Mouse (Mus musculus): ENCODE measurements around the gene Kank2. TPM values are rescaled to one million over a fixed set of nuclear protein-coding genes. Genes with fewer than 3 reads are reported as not detected.
A peak's percentile ranks its signal among the peaks of the same experiment; 100 is the strongest.
"Not testable (repeated sequence)": the region's sequence is repeated elsewhere in the genome, so short reads cannot be mapped to it uniquely, and the experiment has no call there.

Gene Kank2
- total RNA-seq, 1 experiment from 2014 or later = not detected

- ATAC-seq (replicated peaks; ENCODE audit: insufficient number of reproducible peaks, low FRiP score, low TSS enrichment, poor library complexity, severe bottlenecking) = no peak
Measured at GRCm38 (mm10) chr9:21820183-21820582, 21.6 kb upstream of the Kank2 start.

DNA sequence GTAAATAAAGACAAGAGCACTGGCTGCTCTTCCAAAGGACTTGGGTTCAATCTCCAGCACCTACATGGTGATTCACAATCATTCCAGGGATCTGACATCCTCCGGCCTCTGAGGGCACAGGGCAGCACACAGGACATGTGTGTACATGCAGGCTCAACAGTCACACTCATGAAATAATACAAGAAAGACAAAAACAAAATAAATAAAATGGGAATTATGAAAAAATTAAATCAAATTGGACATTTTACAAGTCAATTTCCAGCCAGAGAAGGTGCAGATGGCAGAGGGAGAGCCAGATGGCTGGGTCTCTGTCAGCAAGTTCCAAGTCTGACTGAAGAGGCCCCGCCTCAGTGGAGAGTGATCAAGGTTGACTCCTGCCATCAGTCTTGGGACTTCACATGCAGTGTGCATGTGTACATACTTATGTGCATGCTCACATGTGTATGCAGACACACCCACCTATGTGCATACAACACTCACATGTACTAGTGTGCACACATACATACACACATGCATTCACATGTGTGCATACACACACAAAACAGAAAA is 20.7 kb upstream of the Kank2 start:
- ATAC-seq (replicated peaks; ENCODE audit: insufficient number of reproducible peaks, low FRiP score, low TSS enrichment, poor library complexity, severe bottlenecking) = no peak

DNA sequence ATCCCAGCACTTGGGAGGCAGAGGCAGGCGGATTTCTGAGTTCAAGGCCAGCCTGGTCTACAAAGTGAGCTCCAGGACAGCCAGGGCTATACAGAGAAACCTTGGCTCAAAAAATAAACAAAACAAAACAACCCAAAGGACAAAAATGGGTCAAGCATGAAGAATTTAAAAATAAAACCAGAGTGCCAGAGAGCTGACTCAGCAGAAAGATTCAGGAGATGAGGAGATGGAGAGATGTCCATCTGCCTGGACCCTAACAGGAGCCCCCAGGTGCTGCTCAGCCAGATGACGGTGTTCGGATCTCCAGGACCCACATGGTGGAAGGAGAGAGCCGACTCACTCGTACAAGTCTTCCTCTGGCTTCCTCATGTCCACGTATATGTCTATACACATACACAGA is 20.0 kb upstream of the Kank2 start:
- no peak for ATAC-seq (replicated peaks; ENCODE audit: insufficient number of reproducible peaks, low FRiP score, low TSS enrichment, poor library complexity, severe bottlenecking)

GRCm38 (mm10) chr9:21818125-21818524 is 19.6 kb upstream of the Kank2 start:
- ATAC-seq (replicated peaks; ENCODE audit: insufficient number of reproducible peaks, low FRiP score, low TSS enrichment, poor library complexity, severe bottlenecking) = no peak

DNA sequence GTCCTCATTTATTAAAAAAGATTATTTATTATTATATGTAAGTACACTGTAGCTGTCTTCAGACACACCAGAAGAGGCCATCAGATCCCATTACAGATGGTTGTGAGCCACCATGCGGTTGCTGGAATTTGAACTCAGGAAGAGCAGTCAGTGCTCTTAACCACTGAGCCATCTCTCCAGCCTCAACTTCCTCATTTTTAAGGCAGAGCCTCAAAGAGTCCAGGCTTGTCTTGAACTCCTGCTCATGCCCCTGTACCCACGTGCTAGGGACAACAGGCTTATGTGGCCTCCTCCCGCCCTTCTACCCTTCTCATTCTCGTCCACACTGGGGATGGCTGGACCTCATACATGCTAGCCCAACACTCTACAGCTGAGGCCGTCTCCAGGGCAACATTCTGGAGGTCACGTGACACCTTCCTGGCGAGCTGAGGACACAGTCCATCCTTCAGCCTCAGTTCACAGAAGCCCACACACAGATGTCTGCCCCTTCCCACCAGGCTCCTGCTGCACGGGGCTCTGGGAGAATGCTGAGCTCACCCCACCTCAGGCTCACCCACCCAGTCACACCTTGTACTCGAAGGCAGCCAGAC is 18.3 kb upstream of the Kank2 start:
- ATAC-seq (replicated peaks; ENCODE audit: insufficient number of reproducible peaks, low FRiP score, low TSS enrichment, poor library complexity, severe bottlenecking) = peak; percentile 30; the same call in 1 of the 2 replicates

- no peak for ATAC-seq (replicated peaks; ENCODE audit: insufficient number of reproducible peaks, low FRiP score, low TSS enrichment, poor library complexity, severe bottlenecking)
Measured at GRCm38 (mm10) chr9:21811170-21811569, 12.6 kb upstream of the Kank2 start.

- no peak for ATAC-seq (replicated peaks; ENCODE audit: insufficient number of reproducible peaks, low FRiP score, low TSS enrichment, poor library complexity, severe bottlenecking)
Measured at GRCm38 (mm10) chr9:21808561-21808960, 10.0 kb upstream of the Kank2 start.

DNA sequence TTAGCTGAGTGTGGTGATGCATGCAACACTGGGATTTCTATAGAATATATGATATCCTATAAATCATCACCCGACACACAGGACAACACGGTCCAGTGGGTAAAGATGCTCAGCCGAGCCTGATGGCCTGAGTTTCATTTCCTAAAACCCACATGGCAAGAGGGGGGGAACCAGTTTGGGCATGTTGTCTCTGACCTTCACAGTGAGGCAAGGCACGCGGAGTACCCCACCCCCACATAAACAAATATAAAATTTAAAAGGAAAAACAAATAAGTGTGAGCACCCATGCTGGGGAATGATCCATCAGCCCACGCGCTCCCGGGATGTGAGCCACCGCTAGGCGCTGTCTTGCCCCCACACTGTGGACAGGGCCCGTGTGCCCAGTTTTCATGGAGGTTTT is 8.4 kb upstream of the Kank2 start:
- ATAC-seq (replicated peaks; ENCODE audit: insufficient number of reproducible peaks, low FRiP score, low TSS enrichment, poor library complexity, severe bottlenecking) = no peak

- ATAC-seq (replicated peaks; ENCODE audit: insufficient number of reproducible peaks, low FRiP score, low TSS enrichment, poor library complexity, severe bottlenecking) = no peak
Measured at GRCm38 (mm10) chr9:21806363-21806762, 7.8 kb upstream of the Kank2 start.

DNA sequence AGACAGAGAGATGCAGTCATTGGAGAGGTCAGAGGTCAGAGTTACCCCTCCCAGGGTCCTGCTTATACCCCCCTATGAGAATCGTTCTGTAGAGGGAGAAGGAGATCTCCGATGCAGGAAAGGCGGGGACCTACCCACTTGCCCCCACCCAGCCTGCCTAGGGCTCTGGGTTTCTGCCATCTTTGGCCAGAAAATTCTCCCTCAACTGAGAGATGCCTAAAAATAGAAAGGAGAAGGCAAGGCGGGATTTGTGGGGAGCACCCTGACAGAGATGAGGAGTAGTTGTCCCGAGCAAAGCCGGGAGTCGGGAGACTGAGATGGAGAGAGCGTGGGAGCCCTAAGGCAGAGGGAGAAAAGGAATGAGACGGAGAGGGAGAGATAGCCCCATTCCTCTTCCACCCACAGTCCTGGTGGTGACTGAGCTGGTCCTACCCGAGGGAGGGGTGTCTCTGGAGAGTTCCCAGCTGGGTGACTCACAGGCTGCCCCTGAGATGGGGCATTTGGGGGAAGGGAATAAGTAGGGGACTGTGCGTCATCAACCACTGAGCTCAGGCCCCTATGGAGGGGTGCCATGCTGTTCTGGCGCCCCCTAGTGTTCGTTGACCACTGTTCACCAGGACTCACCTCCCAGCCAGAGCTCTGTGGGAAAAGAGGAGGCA is 5.6 kb upstream of the Kank2 start:
- ATAC-seq (replicated peaks; ENCODE audit: insufficient number of reproducible peaks, low FRiP score, low TSS enrichment, poor library complexity, severe bottlenecking) = peak; percentile 84

DNA sequence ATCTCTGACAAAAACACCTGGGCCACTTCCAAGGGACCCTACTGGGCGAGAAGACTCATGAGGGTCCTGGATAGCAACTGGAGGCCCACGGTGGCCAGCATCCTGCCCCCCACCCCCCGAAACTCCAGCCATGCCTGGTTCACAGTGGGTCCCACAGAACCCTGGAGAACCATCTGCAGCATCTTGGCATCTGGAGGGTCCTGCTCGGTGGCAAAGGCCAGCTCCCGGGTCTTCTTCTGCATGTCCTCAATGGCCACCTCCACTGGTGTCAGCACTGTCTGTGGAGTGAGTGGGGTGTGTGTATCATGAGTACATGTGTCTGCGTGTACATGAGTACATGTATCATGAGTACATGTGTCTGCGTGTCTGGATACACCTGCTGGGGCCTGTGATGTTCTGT is 3.0 kb upstream of the Kank2 start:
- ATAC-seq (replicated peaks; ENCODE audit: insufficient number of reproducible peaks, low FRiP score, low TSS enrichment, poor library complexity, severe bottlenecking) = no peak

DNA sequence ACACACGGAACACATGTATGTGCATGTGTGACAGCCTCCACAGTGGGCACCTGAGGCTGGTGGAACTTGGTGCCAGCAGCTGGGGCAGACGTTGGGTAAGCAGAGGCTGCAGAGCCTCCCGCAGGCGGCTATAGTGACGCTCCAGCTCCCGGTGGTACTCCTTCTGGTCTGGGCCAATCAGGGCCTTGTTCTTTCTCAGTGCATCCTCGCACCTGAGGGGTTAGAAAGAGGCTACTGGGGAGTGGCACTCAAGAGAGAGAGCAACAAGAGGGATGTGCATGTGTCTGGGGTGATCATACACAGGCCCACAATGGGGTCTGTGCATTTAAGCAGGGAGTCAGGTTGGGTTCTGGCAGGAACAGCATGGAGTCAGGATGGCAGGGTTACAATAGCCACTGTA is 2.6 kb upstream of the Kank2 start:
- ATAC-seq (replicated peaks; ENCODE audit: insufficient number of reproducible peaks, low FRiP score, low TSS enrichment, poor library complexity, severe bottlenecking) = no peak

DNA sequence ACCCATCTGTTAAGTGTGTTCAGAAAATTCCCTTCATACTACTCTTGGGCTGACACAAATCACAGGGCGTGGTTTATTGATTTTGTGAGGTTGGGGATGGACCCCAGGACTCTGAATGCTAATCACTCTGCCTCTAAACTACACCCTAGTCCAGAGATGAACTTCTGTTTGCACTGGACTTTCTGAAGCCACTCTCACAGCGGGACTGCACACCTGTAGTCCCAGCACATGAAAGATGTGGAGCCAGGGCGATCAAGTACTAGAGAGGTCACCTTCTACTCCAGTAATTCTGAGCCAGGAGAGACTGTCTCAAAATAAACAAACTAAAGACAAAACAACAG is 436 bp upstream of the Kank2 start:
- ATAC-seq (replicated peaks; ENCODE audit: insufficient number of reproducible peaks, low FRiP score, low TSS enrichment, poor library complexity, severe bottlenecking) = no peak

DNA sequence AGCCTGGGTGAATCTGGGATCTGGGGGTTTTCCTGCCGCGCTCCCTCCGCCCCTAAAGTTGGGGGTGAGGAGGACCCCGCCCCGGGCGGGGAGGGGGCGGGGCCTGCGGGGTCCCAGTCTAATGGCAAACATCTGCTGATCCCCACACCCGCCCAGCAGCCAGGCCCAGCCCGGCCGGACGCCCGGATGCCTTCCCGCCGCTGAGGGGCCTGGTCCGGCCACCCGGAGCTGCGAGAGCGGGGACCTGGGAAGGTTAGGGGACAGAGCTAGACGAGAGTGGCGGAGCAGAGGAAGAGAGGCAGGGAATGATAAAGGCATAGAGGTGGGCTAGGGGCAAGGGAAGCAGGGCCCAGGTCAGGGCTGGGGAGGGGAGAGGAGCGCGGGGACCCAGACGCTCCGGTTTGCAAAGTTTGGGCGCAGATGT is 611 bp downstream of the Kank2 start:
- 0 out of 2 replicates have a peak, but pooled peaks have one; percentile 11 for ATAC-seq (replicated peaks; ENCODE audit: insufficient number of reproducible peaks, low FRiP score, low TSS enrichment, poor library complexity, severe bottlenecking)

DNA sequence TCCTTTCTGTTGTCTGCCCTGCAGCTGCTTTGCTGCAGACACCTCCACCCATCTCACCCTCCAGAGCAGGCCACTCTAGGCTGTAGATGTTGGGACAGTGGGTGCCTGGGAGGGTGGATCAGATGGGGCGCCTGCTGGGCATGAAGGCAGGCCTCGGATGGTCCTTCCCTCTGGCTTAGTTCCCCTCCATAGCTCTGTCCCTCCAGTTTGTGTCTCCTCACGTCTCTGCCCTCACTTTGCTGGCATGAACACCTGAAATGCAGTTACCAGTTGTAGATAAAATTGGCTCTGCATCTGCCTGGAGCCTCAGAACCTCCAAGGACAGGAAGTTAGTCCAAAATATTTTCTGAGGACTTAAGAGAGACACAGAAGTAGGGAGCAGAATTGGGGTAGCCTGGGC is 1.6 kb downstream of the Kank2 start:
- ATAC-seq (replicated peaks; ENCODE audit: insufficient number of reproducible peaks, low FRiP score, low TSS enrichment, poor library complexity, severe bottlenecking) = no peak

GRCm38 (mm10) chr9:21796259-21796658 is 2.3 kb downstream of the Kank2 start:
- no peak for ATAC-seq (replicated peaks; ENCODE audit: insufficient number of reproducible peaks, low FRiP score, low TSS enrichment, poor library complexity, severe bottlenecking)

DNA sequence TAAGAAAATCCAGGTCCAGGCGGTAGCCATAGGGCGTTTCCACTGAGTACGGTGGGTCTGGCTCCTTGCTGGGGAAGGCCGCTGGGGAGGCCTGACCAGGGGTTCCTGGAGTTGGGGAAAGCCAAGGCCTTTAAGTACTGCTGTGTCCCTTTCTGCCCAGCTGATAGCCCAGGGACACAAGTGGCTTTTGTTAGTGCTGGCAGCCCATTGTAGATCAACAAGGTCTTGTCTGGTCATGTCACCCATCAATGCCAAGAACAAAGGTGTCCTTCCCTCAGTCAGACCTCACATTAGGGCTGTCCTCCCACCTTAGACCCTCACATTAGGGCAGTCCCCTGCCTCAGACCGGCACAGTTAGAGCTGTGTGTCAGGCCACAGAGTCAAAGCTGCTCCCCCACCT is 3.0 kb downstream of the Kank2 start:
- ATAC-seq (replicated peaks; ENCODE audit: insufficient number of reproducible peaks, low FRiP score, low TSS enrichment, poor library complexity, severe bottlenecking) = no peak

GRCm38 (mm10) chr9:21794925-21795324 is 3.6 kb downstream of the Kank2 start:
- no peak for ATAC-seq (replicated peaks; ENCODE audit: insufficient number of reproducible peaks, low FRiP score, low TSS enrichment, poor library complexity, severe bottlenecking)

- no peak for ATAC-seq (replicated peaks; ENCODE audit: insufficient number of reproducible peaks, low FRiP score, low TSS enrichment, poor library complexity, severe bottlenecking)
Measured at GRCm38 (mm10) chr9:21794344-21794834, 4.2 kb downstream of the Kank2 start.

DNA sequence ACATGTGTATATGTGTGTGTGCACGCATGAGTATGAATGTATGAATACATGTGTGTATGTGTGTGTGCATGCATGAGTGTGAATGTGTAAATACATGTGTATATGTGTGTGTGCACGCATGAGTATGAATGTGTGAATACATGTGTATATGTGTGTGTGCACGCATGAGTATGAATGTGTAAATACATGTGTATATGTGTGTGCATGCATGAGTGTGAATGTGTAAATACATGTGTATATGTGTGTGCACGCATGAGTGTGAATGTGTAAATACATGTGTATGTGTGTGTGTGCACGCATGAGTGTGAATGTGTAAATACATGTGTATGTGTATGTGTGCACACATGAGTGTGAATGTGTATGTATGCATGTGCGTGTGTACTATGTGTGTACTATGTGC is 5.0 kb downstream of the Kank2 start:
- not testable (repeated sequence) for ATAC-seq (replicated peaks; ENCODE audit: insufficient number of reproducible peaks, low FRiP score, low TSS enrichment, poor library complexity, severe bottlenecking)
